Comparison of ENCODE assay signal across 24 mouse cellular contexts in the genomic region with DNA sequence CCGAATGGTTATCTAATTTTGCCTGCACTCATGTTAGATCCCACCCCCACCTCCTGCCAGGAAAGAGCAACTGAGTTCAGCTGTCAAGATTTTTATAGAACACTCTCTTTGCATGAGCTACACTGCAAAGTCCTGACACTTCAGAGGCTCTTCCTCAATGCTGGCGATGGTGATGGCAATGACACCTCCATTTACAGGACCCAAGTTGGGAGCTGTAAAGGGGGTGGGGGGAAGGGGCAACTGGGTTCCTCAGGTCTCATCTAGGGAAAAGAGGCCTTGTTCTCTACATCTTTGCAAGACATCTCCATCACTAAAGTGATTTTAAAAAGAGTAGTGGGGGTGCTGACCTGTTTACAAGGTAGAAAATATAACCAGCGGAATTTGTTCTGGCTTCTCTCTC. TPM values are rescaled to one million over a fixed set of nuclear protein-coding genes. Genes with fewer than 3 reads are reported as not detected.
A peak's percentile ranks its signal among the peaks of the same experiment; 100 is the strongest.
DNase-seq lines count a peak whose midpoint lies in the region; ATAC-seq and TF ChIP-seq lines count a peak whose summit lies in the region.
"Had no signal": no experiment of that assay in that cellular context is flagged by ENCODE, and none has a peak within 500 bp of the region (broad histone marks: within the 10 kb centered on the region; RNA-seq: fewer than 3 reads in every experiment).

No protein-coding gene starts in this region.

- H3K27ac ChIP-seq in heart, embryonic 15.5 days: peak overlapping the region; percentile 87
- no peak overlapping the region for H3K27ac ChIP-seq in heart, adult 2 months
- peak overlapping the region; percentile 51; the same call in 1 of the 2 replicates for H3K27ac ChIP-seq in hindbrain, embryonic 16.5 days (ENCODE audit: low read depth, low read length)
- H3K27ac ChIP-seq in hindbrain, embryonic 12.5 days: no peak overlapping the region
- 0 out of 2 replicates have a peak overlapping the region, but pooled peaks have one; percentile 9 for H3K27ac ChIP-seq in midbrain, embryonic 16.5 days (ENCODE audit: low read length)
- no peak overlapping the region for H3K27ac ChIP-seq in midbrain, embryonic 15.5 days
- peak overlapping the region; percentile 35; the same call in 1 of the 2 replicates for H3K27ac ChIP-seq in stomach, postnatal 0 days (replicated peaks)
- no peak overlapping the region for H3K27ac ChIP-seq in kidney, embryonic 14.5 days (ENCODE audit: low read depth, low read length)
- H3K27ac ChIP-seq: embryonic facial prominence, embryonic 12.5 days; left cerebral cortex, adult 2 months; macrophage had no signal

- no peak for TF ChIP-seq EP300 in heart, adult 2 months (IDR thresholded peaks at IDR 0.05; ENCODE audit: insufficient read depth, low read depth, low read length)
- TF ChIP-seq EP300 in stomach, postnatal 0 days (optimal IDR thresholded peaks at IDR 0.05): no peak

- no peaks in the 10 kb centered on the region for H3K9me3 ChIP-seq in heart, embryonic 15.5 days (replicated peaks)
- no peaks in the 10 kb centered on the region for H3K9me3 ChIP-seq in hindbrain, embryonic 16.5 days (ENCODE audit: control insufficient read depth, low read length)
- no peaks in the 10 kb centered on the region for H3K9me3 ChIP-seq in hindbrain, embryonic 12.5 days (replicated peaks)
- no peaks in the 10 kb centered on the region for H3K9me3 ChIP-seq in midbrain, embryonic 16.5 days (replicated peaks; ENCODE audit: control insufficient read depth, low read length, poor library complexity, severe bottlenecking)
- no peaks in the 10 kb centered on the region for H3K9me3 ChIP-seq in midbrain, embryonic 15.5 days
- no peaks in the 10 kb centered on the region for H3K9me3 ChIP-seq in stomach, postnatal 0 days (ENCODE audit: control insufficient read depth, low read length)
- no peaks in the 10 kb centered on the region for H3K9me3 ChIP-seq in kidney, embryonic 14.5 days (ENCODE audit: control insufficient read depth, low read length)
- H3K9me3 ChIP-seq: embryonic facial prominence, embryonic 12.5 days had no signal

- no peak for TF ChIP-seq CTCF in heart, adult 2 months (IDR thresholded peaks at IDR 0.05)
- TF ChIP-seq CTCF in stomach, postnatal 0 days (IDR thresholded peaks at IDR 0.05; ENCODE audit: low read depth): no peak

- H3K9ac ChIP-seq in heart, embryonic 15.5 days: no peak overlapping the region
- H3K9ac ChIP-seq in heart, adult 2 months (ENCODE audit: low read depth, low read length): no peak overlapping the region
- no peak overlapping the region for H3K9ac ChIP-seq in hindbrain, embryonic 16.5 days (ENCODE audit: low read depth, low read length)
- no peak overlapping the region for H3K9ac ChIP-seq in hindbrain, embryonic 12.5 days
- no peak overlapping the region for H3K9ac ChIP-seq in midbrain, embryonic 16.5 days (ENCODE audit: low read depth, low read length)
- no peak overlapping the region for H3K9ac ChIP-seq in midbrain, embryonic 15.5 days
- H3K9ac ChIP-seq in stomach, postnatal 0 days (ENCODE audit: low read length): no peak overlapping the region
- H3K9ac ChIP-seq in kidney, embryonic 14.5 days (ENCODE audit: low read depth, low read length): no peak overlapping the region
- H3K9ac ChIP-seq: embryonic facial prominence, embryonic 12.5 days; forebrain, postnatal 0 days; liver, postnatal 0 days had no signal

- no peak for TF ChIP-seq POLR2A in heart, adult 2 months (IDR thresholded peaks at IDR 0.05; ENCODE audit: insufficient read depth, low read depth, low read length)

- DNase-seq in heart, adult 2 months: no peak
- DNase-seq in stomach, postnatal 0 days (ENCODE audit: low spot score): no peak
- DNase-seq: adrenal gland, adult 8-10 months; cerebellum, adult 2 months; cerebellum, postnatal 25 days; gastrocnemius, postnatal 14 days; kidney, adult 2 months; kidney, postnatal 10 days; liver, postnatal 0 days; thymus, postnatal 14 days had no signal

- H3K4me2 ChIP-seq in heart, embryonic 15.5 days: no peak overlapping the region
- H3K4me2 ChIP-seq in hindbrain, embryonic 16.5 days (ENCODE audit: low read length): no peak overlapping the region
- H3K4me2 ChIP-seq in hindbrain, embryonic 12.5 days (replicated peaks): no peak overlapping the region
- H3K4me2 ChIP-seq in midbrain, embryonic 16.5 days (ENCODE audit: low read length): no peak overlapping the region
- no peak overlapping the region for H3K4me2 ChIP-seq in midbrain, embryonic 15.5 days
- H3K4me2 ChIP-seq in stomach, postnatal 0 days (replicated peaks; ENCODE audit: low read depth): no peak overlapping the region
- H3K4me2 ChIP-seq in kidney, embryonic 14.5 days (replicated peaks; ENCODE audit: low read depth, low read length): no peak overlapping the region
- H3K4me2 ChIP-seq: embryonic facial prominence, embryonic 12.5 days; liver, embryonic 11.5 days had no signal

- H3K4me1 ChIP-seq in heart, embryonic 15.5 days (replicated peaks): peaks cover 48% of the 10 kb centered on the region
- peaks cover 5% of the 10 kb centered on the region; the same call in 1 of the 2 replicates for H3K4me1 ChIP-seq in heart, adult 2 months (ENCODE audit: control insufficient read depth, insufficient read depth, low read length)
- H3K4me1 ChIP-seq in hindbrain, embryonic 16.5 days (ENCODE audit: control insufficient read depth, insufficient read depth, low read depth, low read length): peaks cover 36% of the 10 kb centered on the region
- peaks cover 23% of the 10 kb centered on the region for H3K4me1 ChIP-seq in hindbrain, embryonic 12.5 days
- peaks cover 27% of the 10 kb centered on the region for H3K4me1 ChIP-seq in midbrain, embryonic 16.5 days (ENCODE audit: control insufficient read depth, insufficient read depth, low read length)
- peaks cover 33% of the 10 kb centered on the region for H3K4me1 ChIP-seq in midbrain, embryonic 15.5 days
- H3K4me1 ChIP-seq in stomach, postnatal 0 days (replicated peaks; ENCODE audit: control insufficient read depth, insufficient read depth): no peaks in the 10 kb centered on the region; the same call in 1 of the 2 replicates
- peaks cover 4% of the 10 kb centered on the region; the same call in 1 of the 2 replicates for H3K4me1 ChIP-seq in kidney, embryonic 14.5 days (ENCODE audit: control insufficient read depth, insufficient read depth, low read length)

- H3K36me3 ChIP-seq in heart, embryonic 15.5 days: peaks cover 32% of the 10 kb centered on the region
- peaks cover 4% of the 10 kb centered on the region for H3K36me3 ChIP-seq in heart, adult 2 months (ENCODE audit: control insufficient read depth, insufficient read depth, low read length)
- no peaks in the 10 kb centered on the region for H3K36me3 ChIP-seq in hindbrain, embryonic 16.5 days (ENCODE audit: control insufficient read depth, insufficient read depth, low read length)
- no peaks in the 10 kb centered on the region for H3K36me3 ChIP-seq in hindbrain, embryonic 12.5 days
- no peaks in the 10 kb centered on the region for H3K36me3 ChIP-seq in midbrain, embryonic 16.5 days (ENCODE audit: control insufficient read depth, insufficient read depth, low read length)
- no peaks in the 10 kb centered on the region for H3K36me3 ChIP-seq in midbrain, embryonic 15.5 days (replicated peaks)
- H3K36me3 ChIP-seq in stomach, postnatal 0 days (ENCODE audit: control insufficient read depth, insufficient read depth, low read length): peaks cover 18% of the 10 kb centered on the region
- H3K36me3 ChIP-seq in kidney, embryonic 14.5 days (ENCODE audit: control insufficient read depth, insufficient read depth, low read length): peaks cover 36% of the 10 kb centered on the region

- 48% methylated on average over 3 of the region's 3 CpGs for WGBS in heart, embryonic 15.5 days
- 59% methylated on average over 3 of the region's 3 CpGs for WGBS in heart, adult 2 months
- WGBS in hindbrain, embryonic 16.5 days: 75% methylated on average over 3 of the region's 3 CpGs
- WGBS in hindbrain, embryonic 12.5 days: 82% methylated on average over 3 of the region's 3 CpGs
- 89% methylated on average over 3 of the region's 3 CpGs for WGBS in midbrain, embryonic 16.5 days
- 81% methylated on average over 3 of the region's 3 CpGs for WGBS in midbrain, embryonic 15.5 days
- WGBS in stomach, postnatal 0 days: 86% methylated on average over 3 of the region's 3 CpGs
- 73% methylated on average over 3 of the region's 3 CpGs for WGBS in kidney, embryonic 14.5 days

- no peaks in the 10 kb centered on the region for H3K27me3 ChIP-seq in heart, embryonic 15.5 days
- no peaks in the 10 kb centered on the region for H3K27me3 ChIP-seq in heart, adult 2 months (ENCODE audit: control insufficient read depth, insufficient read depth, low read length)
- no peaks in the 10 kb centered on the region for H3K27me3 ChIP-seq in hindbrain, embryonic 16.5 days (replicated peaks; ENCODE audit: control insufficient read depth, insufficient read depth, low read length)
- no peaks in the 10 kb centered on the region for H3K27me3 ChIP-seq in hindbrain, embryonic 12.5 days
- H3K27me3 ChIP-seq in midbrain, embryonic 16.5 days (ENCODE audit: control insufficient read depth, insufficient read depth, low read depth, low read length): no peaks in the 10 kb centered on the region
- no peaks in the 10 kb centered on the region for H3K27me3 ChIP-seq in midbrain, embryonic 15.5 days (replicated peaks)
- no peaks in the 10 kb centered on the region for H3K27me3 ChIP-seq in stomach, postnatal 0 days (ENCODE audit: control insufficient read depth, insufficient read depth, low read length)
- H3K27me3 ChIP-seq in kidney, embryonic 14.5 days (ENCODE audit: control insufficient read depth, insufficient read depth, low read length): no peaks in the 10 kb centered on the region
- H3K27me3 ChIP-seq: embryonic facial prominence, embryonic 12.5 days had no signal

- no peaks in the 10 kb centered on the region for H3K79me2 ChIP-seq in heart, adult 2 months (replicated peaks; ENCODE audit: control insufficient read depth, insufficient read depth, low read length)

- intact Hi-C loops in heart, adult 2 months (cut with DNase I): no loop called here

- H3K4me3 ChIP-seq in heart, embryonic 15.5 days: no peak overlapping the region
- H3K4me3 ChIP-seq in heart, adult 2 months: no peak overlapping the region
- H3K4me3 ChIP-seq in hindbrain, embryonic 16.5 days (ENCODE audit: low read length): no peak overlapping the region
- no peak overlapping the region for H3K4me3 ChIP-seq in hindbrain, embryonic 12.5 days
- H3K4me3 ChIP-seq in midbrain, embryonic 16.5 days (ENCODE audit: low read depth, low read length): no peak overlapping the region
- H3K4me3 ChIP-seq in midbrain, embryonic 15.5 days: no peak overlapping the region
- H3K4me3 ChIP-seq in stomach, postnatal 0 days (ENCODE audit: low read depth, low read length): no peak overlapping the region
- no peak overlapping the region for H3K4me3 ChIP-seq in kidney, embryonic 14.5 days (ENCODE audit: low read length)
- H3K4me3 ChIP-seq: embryonic facial prominence, embryonic 12.5 days; left cerebral cortex, adult 2 months had no signal

- ATAC-seq in heart, embryonic 15.5 days (replicated peaks; ENCODE audit: insufficient number of reproducible peaks, insufficient read depth, low FRiP score, low read depth): no peak
- ATAC-seq in hindbrain, embryonic 16.5 days: no peak
- ATAC-seq in hindbrain, embryonic 12.5 days (ENCODE audit: low FRiP score): no peak
- ATAC-seq in midbrain, embryonic 16.5 days: no peak
- no peak for ATAC-seq in midbrain, embryonic 15.5 days (replicated peaks)
- no peak for ATAC-seq in stomach, postnatal 0 days (ENCODE audit: low FRiP score, low TSS enrichment)
- no peak for ATAC-seq in kidney, embryonic 14.5 days (ENCODE audit: low FRiP score, low TSS enrichment)
- ATAC-seq: liver, postnatal 0 days had no signal

RNA-seq across cellular contexts. Expression of a gene that starts 29.4 kb away (rescaled TPM):
- 0.48 and 0.51 TPM in 2 replicates for polyA plus RNA-seq in heart, embryonic 15.5 days (2015; fragmentation: Nextera tagmentation; extraction: Ambion mirVana)
- under 1 TPM; 0.08 to 0.18 TPM for total RNA-seq in heart, adult 2 months (2021)
- 0.04 and 0.15 TPM in 2 replicates for polyA plus RNA-seq in heart, adult 2 months (2012; rRNA removed)
- 6.0 and 6.7 TPM in 2 replicates for polyA plus RNA-seq in hindbrain, embryonic 16.5 days (2015; fragmentation: Nextera tagmentation; extraction: Ambion mirVana)
- 4.2 and 4.4 TPM in 2 replicates for polyA plus RNA-seq in hindbrain, embryonic 12.5 days (2016; fragmentation: Nextera tagmentation; extraction: Ambion mirVana)
- 7.4 and 7.6 TPM in 2 replicates for polyA plus RNA-seq in midbrain, embryonic 16.5 days (2015; fragmentation: Nextera tagmentation; extraction: Ambion mirVana)
- 6.9 and 8.9 TPM in 2 replicates for polyA plus RNA-seq in midbrain, embryonic 15.5 days (2015; fragmentation: Nextera tagmentation; extraction: Ambion mirVana)
- 0.39 and 0.56 TPM in 2 replicates for polyA plus RNA-seq in stomach, postnatal 0 days (2015; fragmentation: Nextera tagmentation; extraction: Ambion mirVana)
- 0.27 and 0.43 TPM in 2 replicates for polyA plus RNA-seq in kidney, embryonic 14.5 days (2014; fragmentation: Nextera tagmentation; extraction: Ambion mirVana)
- total RNA-seq: MEL; monocyte, adult 5-6 weeks had no signal
- polyA plus RNA-seq: C2C12 had no signal

Comparison
In these comparisons a context has a peak if more than half of its experiments do, and no peak if none do; other contexts are left out.
1. H3K27ac ChIP-seq: peak in heart, embryonic 15.5 days (single experiment), hindbrain, embryonic 16.5 days (single experiment), midbrain, embryonic 16.5 days (single experiment) and stomach, postnatal 0 days (single experiment); none in heart, adult 2 months (single experiment), hindbrain, embryonic 12.5 days (single experiment), midbrain, embryonic 15.5 days (single experiment) and kidney, embryonic 14.5 days (single experiment).